Mouse (Mus musculus): ENCODE measurements around the gene Ctns.

Gene Ctns

DNA sequence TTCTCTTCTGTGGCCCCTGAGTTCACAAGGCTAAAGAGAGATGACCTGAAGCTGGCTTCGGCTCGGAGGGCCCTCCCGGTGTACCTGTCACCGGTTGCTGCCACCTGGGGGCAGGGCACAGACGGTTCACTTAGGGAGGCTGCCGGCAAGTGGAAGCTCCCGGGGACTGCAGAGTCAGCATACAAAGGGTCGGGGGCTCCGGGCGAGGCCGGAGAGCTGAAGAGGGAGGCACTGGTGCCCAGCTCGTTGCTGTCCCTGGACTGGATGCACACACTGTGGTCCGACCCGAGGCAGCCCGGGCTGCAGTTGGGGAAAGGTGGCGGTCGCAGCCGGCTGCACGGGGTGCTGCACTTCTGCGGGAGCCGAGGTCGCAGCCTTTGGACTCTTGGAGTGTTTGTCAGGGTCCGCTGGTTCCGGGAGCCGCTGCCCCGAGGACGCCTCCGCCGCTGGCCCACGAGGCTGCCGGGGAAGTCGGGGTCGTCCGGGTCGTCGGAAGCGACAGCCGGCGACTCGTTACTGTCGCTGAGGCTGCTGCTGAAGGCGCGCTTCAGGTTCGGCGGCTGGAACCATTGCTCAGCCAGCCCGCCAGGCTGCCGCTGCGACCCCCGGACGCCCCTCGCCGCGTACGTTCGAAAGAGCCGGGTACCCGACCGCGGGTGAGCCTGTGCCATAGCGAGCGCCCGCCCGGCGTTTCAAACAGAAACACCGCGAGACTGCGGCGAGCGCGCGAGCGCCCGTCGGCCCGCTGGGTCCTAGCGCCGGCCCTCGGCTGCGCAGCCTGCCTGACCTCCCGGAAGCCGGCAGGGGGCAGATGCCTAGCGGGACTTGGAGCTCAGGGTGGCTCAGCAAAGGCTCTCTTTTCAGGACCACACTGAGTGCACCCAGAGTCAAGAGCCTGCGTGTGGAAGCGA, 61.0 kb downstream of the Ctns start, which contains the start of gene Haspin:
TSS of gene Haspin (minus strand) at position 704 of the 911 bp plus-strand sequence.
- peak; percentile 90 for DNase-seq (ENCODE audit: low read depth)

DNA sequence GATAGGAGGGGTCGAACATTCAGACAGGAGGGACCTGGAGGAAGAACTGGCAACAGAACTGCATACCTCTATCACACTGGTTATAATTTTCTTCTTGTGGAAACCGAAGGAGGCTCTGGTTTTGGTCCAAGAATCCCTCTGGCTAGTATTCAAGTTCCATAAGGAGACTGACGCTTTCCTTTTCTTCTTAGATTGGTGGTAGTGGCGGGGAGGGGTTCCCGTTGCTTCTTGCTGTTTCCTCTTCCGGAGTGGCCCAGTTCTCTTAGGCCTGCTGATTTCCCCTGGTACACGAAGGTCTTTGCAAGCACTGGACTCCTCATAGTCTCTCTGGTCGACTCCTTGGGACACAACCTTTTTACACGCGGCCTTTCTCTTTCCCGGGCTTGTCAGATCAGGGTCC, 61.7 kb downstream of the Ctns start:
- DNase-seq (ENCODE audit: low read depth): peak; percentile 56

DNA sequence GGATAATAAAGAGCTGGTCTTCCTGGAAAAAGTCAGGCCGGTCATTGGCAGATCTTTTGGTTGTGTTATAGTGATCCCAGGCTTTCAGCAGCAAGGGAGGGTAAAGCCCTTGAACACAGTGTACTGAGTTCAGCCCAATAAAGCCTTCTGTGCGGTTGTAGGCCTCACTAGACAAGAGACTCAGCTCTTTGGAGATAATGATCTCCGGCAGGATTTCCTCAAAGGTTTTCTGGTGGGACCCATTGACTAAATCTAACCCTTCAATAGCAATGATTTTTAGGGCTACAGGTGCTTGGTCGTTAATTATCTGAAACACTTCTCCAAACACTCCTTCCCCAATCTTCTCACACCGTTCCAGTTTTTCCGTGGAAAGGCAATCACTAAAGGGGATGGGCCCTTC, 62.3 kb downstream of the Ctns start:
- peak; percentile 47 for DNase-seq (ENCODE audit: low read depth)

DNA sequence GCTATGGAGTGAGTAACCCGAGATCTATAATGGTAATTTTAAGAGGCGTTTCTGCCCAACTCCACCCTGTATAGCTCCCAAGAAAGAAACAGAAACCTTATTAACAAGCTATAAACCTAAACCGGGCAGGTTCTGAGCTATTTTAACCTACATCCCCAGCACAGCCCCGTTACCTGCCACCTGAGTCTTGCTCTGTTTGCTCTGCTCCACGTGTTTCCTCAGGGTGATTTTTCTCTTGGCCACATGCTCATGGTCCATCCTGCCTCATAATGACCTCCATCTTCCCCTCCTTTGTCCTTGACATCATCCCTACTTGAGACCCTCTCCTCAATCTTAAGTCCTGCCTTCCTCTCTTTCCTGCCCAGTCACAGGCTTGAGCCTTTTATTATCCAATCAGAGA, 64.6 kb downstream of the Ctns start:
- DNase-seq (ENCODE audit: low read depth): no peak

Data from 416B (cell line).